Mouse (Mus musculus) bone marrow, adult 2 months (tissue): ENCODE results near the gene Spink4.

Source experiments
- CTCF ChIP-seq: fragments of 200-500 bp; IDR thresholded peaks from 2 replicates; pipeline ENCODE4 v1.5.1; 2011; ENCODE audit warnings: low read length, control low read depth; ENCODE audit not compliant: control insufficient read depth, insufficient read depth
- POLR2A ChIP-seq: fragments of 200-500 bp; IDR thresholded peaks from 2 replicates; pipeline ENCODE4 v1.6.1; 2011; ENCODE audit warnings: low read depth, mild to moderate bottlenecking, control low read depth, low read length, borderline replicate concordance; ENCODE audit not compliant: control insufficient read depth

DNA sequence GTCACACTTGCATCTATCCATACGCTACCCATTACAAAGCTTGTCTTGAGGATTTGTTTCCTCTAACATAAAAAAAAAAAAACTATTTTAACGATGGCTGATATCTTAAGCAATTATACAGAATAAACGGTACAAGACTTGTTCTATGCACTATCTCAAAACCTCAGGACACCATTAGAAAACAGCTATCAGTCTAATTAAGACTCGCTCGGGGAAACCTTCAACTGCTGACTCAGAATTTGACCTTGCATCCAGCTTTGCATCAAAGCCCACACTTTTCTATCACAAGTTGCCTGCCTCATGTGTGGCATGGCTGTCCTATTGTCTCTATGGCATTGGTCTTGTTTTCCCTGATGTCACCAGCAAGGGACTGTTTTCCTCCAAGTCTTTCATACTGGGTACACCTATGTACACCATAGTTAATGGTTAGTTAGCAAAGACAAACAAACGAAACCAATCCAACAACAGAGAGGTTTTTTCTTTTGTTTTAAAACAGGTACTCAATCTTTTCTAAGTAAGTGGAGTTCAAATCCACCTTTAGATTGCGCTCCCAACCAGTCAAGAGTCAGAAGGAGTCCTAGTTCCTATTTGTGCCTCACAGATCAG, 26.8 kb downstream of the Spink4 start:
- TF ChIP-seq CTCF (no peak), POLR2A (no peak)
